9 mouse cellular contexts compared by ENCODE assay signal in the genomic region with DNA sequence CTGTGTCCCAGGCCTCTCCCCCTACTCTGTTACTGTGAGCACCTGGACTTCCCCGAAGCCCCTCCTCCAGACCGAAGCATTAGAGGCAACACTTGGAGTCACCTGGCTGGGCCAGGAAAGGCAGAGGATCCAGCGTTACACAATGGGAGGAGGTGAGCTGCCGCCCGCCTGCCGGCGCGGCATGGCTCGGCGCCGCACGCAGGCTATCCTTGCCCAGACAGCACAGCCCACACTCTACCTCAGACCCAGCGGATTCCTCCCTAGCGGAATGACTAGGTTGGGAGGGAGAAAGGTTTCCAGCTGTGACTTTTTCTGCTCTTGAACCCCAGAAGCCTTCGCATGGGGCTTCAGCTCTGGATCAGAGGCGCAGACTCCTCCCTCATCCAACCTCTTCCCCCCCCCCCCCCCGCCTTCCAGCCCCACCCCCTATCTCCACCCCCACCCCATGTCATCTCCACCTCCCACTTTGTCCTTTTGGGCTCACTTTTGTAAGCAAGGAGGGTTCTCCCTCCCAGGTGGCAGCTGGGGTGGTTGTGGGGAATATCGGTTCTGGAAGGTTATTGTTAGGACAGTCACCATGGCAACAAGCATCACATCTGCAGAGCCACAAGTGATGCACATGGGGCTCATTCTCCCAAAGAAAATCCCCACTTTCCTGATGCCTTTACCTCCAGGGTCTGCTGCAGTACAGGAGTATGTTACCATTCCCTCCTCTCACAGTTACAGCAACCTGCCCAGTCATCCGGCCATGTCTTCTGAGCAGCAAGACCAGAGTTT. TPM values are rescaled to one million over a fixed set of nuclear protein-coding genes. Genes with fewer than 3 reads are reported as not detected.
DNase-seq lines count a peak whose midpoint lies in the region; ATAC-seq and TF ChIP-seq lines count a peak whose summit lies in the region.
"Had no signal": no experiment of that assay in that cellular context is flagged by ENCODE, and none has a peak within 500 bp of the region (broad histone marks: within the 10 kb centered on the region; RNA-seq: fewer than 3 reads in every experiment).

No protein-coding gene starts in this region.

- no peak for ATAC-seq in heart, embryonic 13.5 days (ENCODE audit: extremely low read depth, insufficient number of reproducible peaks, low FRiP score, low TSS enrichment)
- ATAC-seq in forebrain, embryonic 13.5 days: peak; percentile 36; the same call in 1 of the 2 replicates

- 12% methylated on average over 16 of the region's 19 CpGs for WGBS in heart, embryonic 13.5 days
- WGBS in forebrain, embryonic 13.5 days: 6% methylated on average over 18 of the region's 19 CpGs

- H3K9ac ChIP-seq in heart, embryonic 13.5 days: no peak overlapping the region
- H3K9ac ChIP-seq in ES-E14 (ENCODE audit: insufficient read depth, low read depth, low read length, poor library complexity, severe bottlenecking): peak overlapping the region; percentile 34; the same call in 1 of the 2 replicates
- peak overlapping the region; percentile 28; the same call in 1 of the 2 replicates for H3K9ac ChIP-seq in forebrain, embryonic 13.5 days

- no peaks in the 10 kb centered on the region for H3K9me3 ChIP-seq in heart, embryonic 13.5 days
- H3K9me3 ChIP-seq in ES-E14 (ENCODE audit: control insufficient read depth, insufficient read depth, low read depth, low read length): no peaks in the 10 kb centered on the region
- no peaks in the 10 kb centered on the region for H3K9me3 ChIP-seq in forebrain, embryonic 13.5 days (replicated peaks)

- 0 out of 2 replicates have a peak overlapping the region, but pooled peaks have one; percentile 18 for H3K4me3 ChIP-seq in heart, embryonic 13.5 days
- peak overlapping the region; percentile 34 to 59 for H3K4me3 ChIP-seq in ES-E14 (ENCODE audit: insufficient read depth in 1 of 2, low read depth in 1 of 2, low read length in 2 of 2, poor library complexity in 1 of 2, severe bottlenecking in 1 of 2)
- H3K4me3 ChIP-seq in forebrain, embryonic 13.5 days: peak overlapping the region; percentile 14; the same call in 1 of the 2 replicates

- H3K4me2 ChIP-seq in heart, embryonic 13.5 days: peak overlapping the region; percentile 31
- peak overlapping the region; percentile 49 for H3K4me2 ChIP-seq in forebrain, embryonic 13.5 days

- peaks cover 87% of the 10 kb centered on the region for H3K27me3 ChIP-seq in heart, embryonic 13.5 days (replicated peaks)
- peaks cover 76% of the 10 kb centered on the region for H3K27me3 ChIP-seq in forebrain, embryonic 13.5 days

- no peaks in the 10 kb centered on the region for H3K36me3 ChIP-seq in heart, embryonic 13.5 days
- no peaks in the 10 kb centered on the region for H3K36me3 ChIP-seq in ES-E14 (ENCODE audit: control insufficient read depth, insufficient read depth, low read length, poor library complexity, severe bottlenecking)
- no peaks in the 10 kb centered on the region for H3K36me3 ChIP-seq in forebrain, embryonic 13.5 days (ENCODE audit: poor library complexity, severe bottlenecking)

- in situ Hi-C loops in ES-E14 (cut with MboI; ENCODE audit: low sequenced_read_pairs in 2 of 2, unreplicated experiment in 2 of 2): no loop called here

- H3K27ac ChIP-seq in heart, embryonic 13.5 days (replicated peaks): no peak overlapping the region
- no peak overlapping the region for H3K27ac ChIP-seq in ES-E14 (ENCODE audit: insufficient read depth, low read depth, low read length, poor library complexity, severe bottlenecking)
- no peak overlapping the region for H3K27ac ChIP-seq in forebrain, embryonic 13.5 days

- no peak for DNase-seq in heart, adult 8-10 months (ENCODE audit: low spot score)
- no peak for DNase-seq in ES-E14 (ENCODE audit: low read depth, low spot score)
- DNase-seq in mesoderm, embryonic 11.5 days (ENCODE audit: low read depth, low spot score): peak; percentile 58
- DNase-seq in spleen, postnatal 14 days (ENCODE audit: low spot score in 2 of 2): no peak
- no peak for DNase-seq in cerebellum, postnatal 14 days
- no peak for DNase-seq in spleen, adult 12 weeks (ENCODE audit: low spot score)
- DNase-seq: kidney, postnatal 10 days had no signal

- peaks cover 18% of the 10 kb centered on the region for H3K4me1 ChIP-seq in heart, embryonic 13.5 days
- peaks cover 6 to 28% of the 10 kb centered on the region in 2 experiments; a peak in 2 of 4 replicates for H3K4me1 ChIP-seq in ES-E14 (ENCODE audit: control insufficient read depth in 2 of 2, insufficient read depth in 2 of 2, low read length in 2 of 2, poor library complexity in 1 of 2)
- H3K4me1 ChIP-seq in forebrain, embryonic 13.5 days: peaks cover 23% of the 10 kb centered on the region

TF ChIP-seq in ES-E14, 5 proteins besides CTCF, POLR2A, EP300 and RAD21:
- no peak for TF ChIP-seq HCFC1 (IDR thresholded peaks at IDR 0.05; ENCODE audit: borderline replicate concordance, insufficient read depth, low read length)
- no peak for TF ChIP-seq ZNF384 (IDR thresholded peaks at IDR 0.05; ENCODE audit: low read depth, low read length)
- TF ChIP-seq MAFK (IDR thresholded peaks at IDR 0.05; ENCODE audit: insufficient read depth, low read depth, low read length): no peak
- no peak for TF ChIP-seq CHD2 (IDR thresholded peaks at IDR 0.05; ENCODE audit: low read depth, low read length)
- TF ChIP-seq ZC3H11A (IDR thresholded peaks at IDR 0.05; ENCODE audit: borderline replicate concordance, low read depth, low read length): no peak
TF ChIP-seq in ES-E14: peak in this region for 0.

RNA-seq across cellular contexts. Expression of a gene that starts 2.2 kb away (rescaled TPM):
- 2.4 and 2.7 TPM in 2 replicates for polyA plus RNA-seq in heart, embryonic 13.5 days (2015; fragmentation: Nextera tagmentation; extraction: Ambion mirVana)
- 10 to 100 TPM in 2 of 4 experiments, 1 to 10 TPM in 2; 6.5 to 14.8 (median 10.1) TPM for total RNA-seq in heart, adult 8-10 months (2022)
- 6.4 and 14.1 TPM in 2 replicates for total RNA-seq in ES-E14 (2012; rRNA removed)
- polyA plus RNA-seq in forebrain, embryonic 13.5 days (2015; fragmentation: Nextera tagmentation; extraction: Ambion mirVana): 26.1 and 32.8 TPM in 2 replicates
